In genomic region chr5:36935486-36936473, GRCm38 (mm10) we compare ENCODE assay signal across 8 mouse cellular contexts. TPM values are rescaled to one million over a fixed set of nuclear protein-coding genes. Genes with fewer than 3 reads are reported as not detected.
A peak's percentile ranks its signal among the peaks of the same experiment; 100 is the strongest.
DNase-seq lines count a peak whose midpoint lies in the region; ATAC-seq lines count a peak whose summit lies in the region.

No protein-coding gene starts in this region.

- 0 out of 2 replicates have a peak, but pooled peaks have one; percentile 17 for ATAC-seq in cerebellum, adult (ENCODE audit: insufficient number of reproducible peaks, low FRiP score, low TSS enrichment)

- intact Hi-C loops in left cerebral cortex, postnatal 25 days (cut with DNase I) = no loop called here

- DNase-seq in cerebellum, postnatal 4 days (ENCODE audit: low spot score in 2 of 2) = no peak
- DNase-seq in R1 (ENCODE audit: low read depth, low spot score) = peak; percentile 63
- DNase-seq in forelimb bud, embryonic 11.5 days (ENCODE audit: low read depth, low spot score) = peak; percentile 25
- DNase-seq in left cerebral cortex, postnatal 25 days (ENCODE audit: low spot score in 2 of 2) = peak; percentile 71 to 79
- no peak for DNase-seq in urinary bladder, postnatal 25 days (ENCODE audit: low spot score)
- no peak for DNase-seq in lung, postnatal 4 days
- no peak for DNase-seq in thymus, postnatal 25 days

RNA-seq across cellular contexts. Expression of gene Wfs1, which starts 53.2 kb away (rescaled TPM):
- total RNA-seq in left cerebral cortex, postnatal 25 days (2021) = 100 to 1,000 TPM; 114 to 145 TPM

Comparison
In these comparisons a context has a peak if more than half of its experiments do, and no peak if none do; other contexts are left out.
1. DNase-seq: peak in R1 (single experiment), forelimb bud, embryonic 11.5 days (single experiment) and left cerebral cortex, postnatal 25 days (2 of 2); none in cerebellum, postnatal 4 days (0 of 2), urinary bladder, postnatal 25 days (single experiment), lung, postnatal 4 days (0 of 2) and thymus, postnatal 25 days (single experiment).